Mouse (Mus musculus) brain, embryonic 18.5 days (tissue): Measurements from ENCODE around the gene Mboat2.

Experiments used
- DNase-seq: peaks from one replicate; pipeline ENCODE4 v3.0.0-alpha.2; 2012; ENCODE audit warnings: low read depth, low spot score

Mboat2 gene

DNA sequence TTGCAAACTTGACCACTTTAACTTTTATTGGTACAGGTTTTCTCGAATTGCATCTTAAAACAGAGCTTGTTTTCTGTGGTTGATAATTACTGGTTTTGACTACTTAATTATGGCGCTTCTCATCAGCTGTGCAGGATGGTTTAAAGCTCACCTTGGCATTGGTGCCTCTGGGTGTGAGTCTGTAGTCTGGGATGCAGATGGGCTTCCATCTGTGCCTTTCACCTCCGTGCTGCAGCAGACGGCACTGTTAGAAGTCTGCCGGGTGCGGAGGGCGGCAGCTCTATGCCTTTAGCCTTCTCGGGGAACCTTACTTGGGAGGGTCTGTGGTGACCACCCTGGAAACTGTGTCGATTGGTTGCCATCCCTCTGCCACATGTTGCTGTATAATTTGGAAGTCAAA is 29.8 kb downstream of the Mboat2 start:
- no peak for DNase-seq

DNA sequence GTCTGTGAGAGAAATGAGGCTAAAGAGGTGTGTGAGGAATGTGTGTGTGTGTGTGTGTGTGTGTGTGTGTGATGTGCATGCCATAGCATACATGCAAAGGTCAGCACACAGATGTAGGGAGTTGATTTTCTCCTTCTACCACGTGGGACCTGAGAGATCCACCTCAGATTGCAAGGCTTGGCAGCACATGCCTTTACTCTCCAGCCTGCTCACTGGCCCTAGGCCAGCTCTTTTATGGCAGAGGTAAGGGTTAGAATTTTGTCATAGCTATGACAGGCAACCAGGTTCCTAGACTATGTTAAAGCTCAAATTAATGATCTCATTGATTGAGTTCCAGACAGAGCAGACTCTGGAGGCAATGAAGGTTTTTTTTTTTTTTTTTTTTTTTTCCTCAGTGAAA is 33.1 kb downstream of the Mboat2 start:
- no peak for DNase-seq

DNA sequence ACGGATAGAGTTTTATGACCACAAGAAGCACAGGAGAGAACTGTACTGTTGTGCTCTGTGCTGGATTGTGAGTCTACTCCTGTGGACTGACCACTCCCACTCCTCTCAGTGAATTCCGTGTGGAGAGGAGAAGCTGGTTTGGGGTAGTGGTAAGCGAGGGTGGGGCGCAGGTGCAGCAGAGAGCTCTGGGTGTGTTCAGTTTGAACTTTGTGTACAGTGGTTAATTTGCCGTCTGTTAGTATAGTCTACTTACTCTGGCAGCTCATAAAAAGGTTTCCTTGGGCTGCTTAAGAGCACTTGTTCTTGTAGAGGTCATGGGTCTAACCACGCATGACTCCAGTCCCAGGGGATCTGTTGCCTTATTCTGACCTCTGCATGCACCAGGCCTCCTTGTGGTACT is 36.0 kb downstream of the Mboat2 start:
- no peak for DNase-seq

DNA sequence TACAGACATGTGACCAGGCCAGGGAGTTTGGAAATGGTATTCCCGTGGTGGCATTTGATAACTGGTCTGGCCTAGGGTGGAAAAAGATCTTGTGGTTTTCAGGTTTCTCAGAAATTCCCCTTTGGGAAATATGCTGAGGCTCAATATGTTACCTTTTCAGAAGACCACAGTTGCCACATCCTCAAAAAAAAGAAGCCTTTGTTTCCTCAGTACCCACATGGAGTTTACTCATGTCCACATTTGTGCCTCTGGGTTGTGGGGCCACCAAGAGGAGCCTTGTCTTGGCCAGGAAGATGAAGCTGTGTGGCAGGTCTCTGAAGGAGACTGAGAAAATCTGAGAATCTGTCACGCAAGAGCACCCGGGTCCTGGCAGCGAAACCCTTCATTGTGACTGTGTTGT is 38.0 kb downstream of the Mboat2 start:
- DNase-seq = no peak

DNA sequence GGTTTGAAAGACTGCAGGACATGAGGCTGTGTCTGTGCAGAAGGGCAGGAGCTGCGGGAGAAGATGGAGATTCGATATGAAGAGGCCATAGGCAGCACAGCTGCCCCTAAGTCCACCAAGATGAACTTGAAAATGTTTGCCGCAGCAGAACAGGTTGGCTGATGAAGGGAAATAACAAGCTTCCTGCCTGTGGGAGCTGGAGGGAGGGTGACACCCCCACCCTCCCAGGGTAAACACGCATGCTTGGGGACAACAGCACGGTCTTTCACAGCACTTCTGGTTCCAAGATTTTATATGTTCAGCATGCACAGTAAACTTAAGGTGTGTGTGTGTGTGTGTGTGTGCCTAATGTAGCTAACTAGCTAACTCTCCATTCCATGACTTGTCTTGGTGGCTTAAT is 38.6 kb downstream of the Mboat2 start:
- DNase-seq = no peak

DNA sequence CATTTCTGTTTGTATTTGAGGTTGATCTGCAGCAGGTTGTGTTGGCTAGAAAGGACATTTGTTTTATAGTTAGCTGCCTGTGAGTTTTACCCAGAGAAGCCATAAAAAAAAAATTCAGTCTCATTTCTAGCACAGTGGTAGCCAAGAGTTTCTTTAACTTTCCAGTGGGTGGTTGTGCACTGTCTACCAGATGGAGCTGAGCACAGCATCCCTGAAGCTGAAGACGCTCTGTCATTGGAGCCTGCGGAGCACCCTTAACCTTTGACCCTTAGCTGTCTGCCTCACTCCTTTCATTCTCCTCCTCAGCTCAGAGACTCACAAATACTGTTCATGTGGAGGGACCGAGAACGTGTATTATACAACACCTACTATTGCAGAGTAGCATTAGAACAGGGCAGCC is 40.2 kb downstream of the Mboat2 start:
- DNase-seq = no peak

DNA sequence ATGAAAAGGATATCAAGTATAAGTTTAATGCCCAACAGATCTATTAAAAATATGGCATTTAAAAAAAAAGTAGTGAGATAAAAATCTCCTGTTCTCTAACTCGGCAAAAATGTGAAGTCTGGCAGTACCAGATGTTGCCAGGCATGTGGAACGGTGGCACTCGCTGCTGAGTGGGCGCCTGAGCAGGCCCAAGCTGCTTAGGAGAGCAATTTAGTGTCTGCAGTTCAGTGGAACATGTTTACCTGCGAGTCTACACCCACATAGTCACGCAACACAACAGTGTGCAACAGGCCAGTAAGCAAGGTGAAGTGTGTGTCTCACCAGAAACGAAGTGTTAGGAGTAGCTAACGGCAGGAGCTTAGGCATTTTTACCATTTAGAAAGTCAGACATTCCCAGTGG is 41.6 kb downstream of the Mboat2 start:
- no peak for DNase-seq

DNA sequence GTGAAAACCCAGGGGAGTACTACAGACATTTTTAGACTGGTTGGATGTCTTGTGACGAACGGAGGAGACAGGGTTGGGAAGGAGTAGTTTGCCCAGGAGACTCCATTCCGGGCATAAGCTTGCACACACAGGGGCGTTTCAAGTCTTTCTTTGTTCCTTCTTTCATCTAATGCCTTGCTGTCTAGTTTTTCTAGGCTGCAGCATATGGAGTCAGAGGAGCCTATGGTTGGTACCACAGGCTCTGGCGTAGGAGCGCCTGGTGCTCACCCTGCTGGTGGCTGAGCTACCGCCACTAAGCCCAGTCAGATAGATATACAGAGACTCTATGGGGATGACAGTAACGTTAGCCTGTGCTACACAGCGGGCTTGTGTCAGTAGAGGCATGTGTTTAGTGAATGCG is 42.0 kb downstream of the Mboat2 start:
- DNase-seq = no peak

DNA sequence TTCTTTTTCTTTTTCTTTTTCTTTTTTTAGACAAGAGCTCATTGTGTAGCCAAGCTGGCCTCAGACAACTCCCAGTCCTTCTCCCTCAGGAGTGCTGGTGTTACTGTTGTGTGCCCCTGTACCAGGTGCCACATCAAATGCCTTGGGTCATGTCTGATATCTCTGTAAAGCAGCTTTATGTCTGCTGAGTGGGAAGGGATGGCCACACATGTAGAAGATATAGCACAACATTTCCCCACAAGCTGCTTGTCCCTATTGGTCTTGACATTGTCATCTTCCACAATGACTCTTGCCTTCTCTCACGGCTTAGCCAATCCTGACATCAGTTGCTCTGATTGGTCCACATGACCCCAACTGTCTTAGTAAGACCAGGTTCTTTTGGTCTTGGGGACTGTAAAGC is 45.2 kb downstream of the Mboat2 start:
- no peak for DNase-seq

DNA sequence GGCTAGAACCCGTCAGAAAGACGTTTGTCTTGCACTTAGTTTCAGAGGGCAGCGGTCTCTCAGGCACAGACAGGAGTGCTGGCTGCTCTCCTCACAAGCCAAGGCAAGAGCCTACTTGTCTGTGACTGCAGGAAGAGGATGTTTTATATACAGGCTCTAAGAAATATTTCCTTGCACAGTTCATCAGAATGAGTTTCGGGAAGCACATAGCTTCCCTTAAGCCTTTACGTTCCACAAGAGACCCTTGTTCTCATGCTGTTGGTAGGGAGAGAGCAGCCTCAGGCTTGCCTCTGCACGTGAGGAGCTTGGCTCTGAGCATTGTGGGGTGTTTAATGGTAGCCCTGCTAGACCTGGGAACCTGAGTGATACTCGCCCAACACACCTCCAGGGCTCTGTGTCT is 46.6 kb downstream of the Mboat2 start:
- no peak for DNase-seq

DNA sequence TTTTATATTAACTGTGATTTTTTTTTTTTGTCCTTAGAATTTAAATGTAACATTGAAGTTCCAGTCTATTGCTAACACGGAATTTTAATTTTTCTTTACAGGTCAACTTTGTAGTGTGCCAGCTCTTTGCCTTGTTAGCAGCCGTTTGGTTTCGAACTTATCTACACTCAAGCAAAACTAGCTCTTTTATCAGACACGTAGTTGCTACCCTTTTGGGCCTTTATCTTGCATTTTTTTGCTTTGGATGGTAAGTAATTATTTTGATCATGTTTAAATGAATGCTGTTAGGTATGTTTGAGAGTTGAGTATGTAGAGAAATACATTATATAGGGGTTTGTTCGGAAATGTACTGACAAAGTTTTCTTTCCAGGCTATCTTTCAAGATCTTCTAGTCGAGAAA is 47.4 kb downstream of the Mboat2 start:
- DNase-seq = no peak

DNA sequence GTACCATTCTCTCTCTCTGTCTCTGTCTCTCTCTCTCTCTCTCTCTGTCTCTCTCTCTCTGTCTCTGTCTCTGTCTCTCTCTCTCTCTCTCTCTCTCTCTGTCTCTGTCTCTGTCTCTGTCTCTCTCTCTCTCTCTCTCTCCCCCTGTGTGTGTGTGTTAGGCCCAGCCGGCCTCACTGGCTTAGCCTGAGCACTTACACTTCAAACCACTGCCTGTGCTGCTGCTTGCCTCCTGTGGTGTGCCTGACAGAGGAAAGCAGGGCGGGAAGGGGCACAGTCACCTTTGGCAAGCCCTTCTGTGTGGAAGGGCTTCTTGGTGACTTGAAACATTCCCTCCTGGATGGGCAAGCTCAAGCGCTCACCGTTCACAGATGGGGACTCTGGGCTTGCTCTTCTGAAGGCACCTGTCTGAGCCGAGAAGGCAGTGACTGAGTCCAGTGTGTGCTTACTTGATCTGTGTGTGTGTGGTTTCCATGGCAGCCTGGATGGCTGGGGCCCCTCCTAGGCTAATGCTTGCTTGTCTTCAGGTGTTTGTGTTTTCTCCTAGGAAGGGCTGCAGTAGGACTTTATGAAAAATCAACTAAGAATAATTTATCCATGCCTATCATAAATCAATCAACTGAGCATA is 48.2 kb downstream of the Mboat2 start:
- DNase-seq = no peak

DNA sequence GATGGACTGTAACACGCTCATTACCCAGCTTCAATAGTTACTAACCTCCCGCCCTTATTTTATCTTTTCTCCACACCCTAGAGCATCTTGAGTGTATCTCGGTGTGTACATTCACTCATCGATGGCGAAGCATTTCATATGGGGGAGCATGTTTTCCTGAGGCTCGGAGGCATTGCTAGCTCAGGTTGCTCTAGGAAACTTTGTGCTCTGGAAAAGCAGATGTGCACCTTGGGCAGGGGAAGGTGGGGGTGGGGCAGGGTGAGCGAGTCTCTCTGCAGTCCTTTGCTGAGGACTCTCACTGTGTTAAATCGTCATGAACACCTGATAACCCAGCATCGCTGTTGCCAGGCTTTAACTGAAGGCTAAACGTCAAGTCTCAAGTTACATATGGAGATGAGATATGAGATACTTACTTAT is 48.9 kb downstream of the Mboat2 start:
- DNase-seq = no peak

DNA sequence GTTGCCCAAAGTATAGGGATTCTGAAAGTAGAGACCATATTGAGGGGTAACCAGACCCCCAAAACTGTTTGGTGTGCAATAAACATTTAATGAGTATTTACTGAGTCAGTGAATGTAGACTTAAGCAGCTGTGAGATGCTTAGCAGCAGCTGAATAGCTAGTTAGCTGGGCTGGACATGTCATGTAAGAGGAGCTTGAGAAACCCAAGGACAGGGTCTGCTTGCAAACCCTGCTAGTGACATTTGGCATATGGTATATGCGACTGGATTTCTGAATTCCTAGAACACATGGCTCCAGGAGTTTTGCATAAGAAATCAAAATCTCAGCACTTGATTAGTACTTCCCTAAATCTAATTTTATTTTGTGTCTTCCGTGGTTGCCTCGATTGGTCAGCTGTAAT is 52.6 kb downstream of the Mboat2 start:
- no peak for DNase-seq

DNA sequence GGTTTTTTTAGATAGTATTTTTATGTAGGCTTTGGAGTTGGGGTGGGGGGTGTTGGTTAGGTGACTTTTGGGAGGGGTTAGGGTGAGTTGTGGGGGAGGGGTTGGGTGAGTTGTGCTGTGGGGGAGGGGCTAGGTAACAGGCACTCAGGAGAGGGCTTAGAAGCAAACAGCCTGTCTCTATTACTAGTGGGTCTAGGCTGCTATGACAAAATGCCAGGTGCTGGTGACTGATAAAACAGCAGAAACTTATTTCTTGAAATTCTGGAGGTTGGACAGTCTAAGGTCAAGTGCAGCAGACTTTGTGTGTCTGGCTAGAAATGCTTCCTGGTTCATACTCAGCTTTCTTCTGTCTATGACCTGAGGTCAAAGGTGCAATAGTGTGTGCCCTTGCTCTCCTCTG is 56.1 kb downstream of the Mboat2 start:
- DNase-seq = no peak

DNA sequence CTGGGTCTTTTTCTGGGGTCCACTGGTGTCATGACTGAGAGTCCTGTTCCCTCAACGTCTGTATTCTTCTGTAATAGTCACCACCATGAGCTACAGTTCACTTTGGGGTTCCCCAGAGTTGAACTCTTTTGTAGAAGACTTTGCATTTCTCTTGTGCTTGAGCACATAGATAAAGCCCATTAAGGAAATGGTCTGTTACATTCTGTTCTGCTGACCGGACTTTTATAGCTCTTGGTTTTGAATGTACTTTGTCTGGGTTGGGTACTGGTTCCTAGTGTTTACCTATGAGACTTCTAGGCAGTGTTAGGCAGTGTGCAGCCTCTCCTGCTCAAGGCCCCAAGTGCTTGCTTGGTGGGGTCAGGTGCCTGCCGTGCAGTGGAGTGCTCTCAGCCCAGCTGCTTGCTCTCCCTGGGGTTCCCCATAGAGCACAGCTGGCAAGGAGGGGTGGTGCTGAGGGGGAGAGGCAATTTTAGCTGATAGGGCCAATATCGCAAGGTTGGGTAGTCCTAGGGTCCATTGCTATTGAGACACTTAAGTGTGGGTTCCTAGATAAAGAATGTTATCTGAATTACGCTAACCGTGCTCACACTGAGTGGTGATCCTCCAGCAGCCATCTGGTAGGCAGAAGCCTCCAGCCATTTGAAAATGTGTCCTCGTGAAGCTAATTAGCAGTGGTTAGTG is 58.8 kb downstream of the Mboat2 start:
- no peak for DNase-seq

DNA sequence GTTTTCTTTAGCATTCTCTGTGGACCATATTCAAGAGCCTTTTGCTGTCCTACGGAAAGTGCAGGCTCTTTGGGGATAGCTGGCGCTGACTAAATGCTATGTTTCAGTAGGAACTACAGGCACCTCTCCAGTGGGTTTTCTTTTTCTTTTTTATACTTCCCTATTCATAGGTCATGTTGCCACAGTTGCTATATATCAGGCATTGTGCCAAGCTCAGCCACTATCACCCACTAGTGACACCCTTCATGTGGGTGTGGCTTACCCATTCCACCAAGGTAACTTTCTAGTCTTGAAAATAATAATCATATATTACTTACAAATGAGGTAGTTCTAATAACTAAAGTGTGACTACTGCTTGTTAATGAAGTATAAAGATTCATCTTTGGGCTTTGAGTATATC is 59.5 kb downstream of the Mboat2 start:
- no peak for DNase-seq

DNA sequence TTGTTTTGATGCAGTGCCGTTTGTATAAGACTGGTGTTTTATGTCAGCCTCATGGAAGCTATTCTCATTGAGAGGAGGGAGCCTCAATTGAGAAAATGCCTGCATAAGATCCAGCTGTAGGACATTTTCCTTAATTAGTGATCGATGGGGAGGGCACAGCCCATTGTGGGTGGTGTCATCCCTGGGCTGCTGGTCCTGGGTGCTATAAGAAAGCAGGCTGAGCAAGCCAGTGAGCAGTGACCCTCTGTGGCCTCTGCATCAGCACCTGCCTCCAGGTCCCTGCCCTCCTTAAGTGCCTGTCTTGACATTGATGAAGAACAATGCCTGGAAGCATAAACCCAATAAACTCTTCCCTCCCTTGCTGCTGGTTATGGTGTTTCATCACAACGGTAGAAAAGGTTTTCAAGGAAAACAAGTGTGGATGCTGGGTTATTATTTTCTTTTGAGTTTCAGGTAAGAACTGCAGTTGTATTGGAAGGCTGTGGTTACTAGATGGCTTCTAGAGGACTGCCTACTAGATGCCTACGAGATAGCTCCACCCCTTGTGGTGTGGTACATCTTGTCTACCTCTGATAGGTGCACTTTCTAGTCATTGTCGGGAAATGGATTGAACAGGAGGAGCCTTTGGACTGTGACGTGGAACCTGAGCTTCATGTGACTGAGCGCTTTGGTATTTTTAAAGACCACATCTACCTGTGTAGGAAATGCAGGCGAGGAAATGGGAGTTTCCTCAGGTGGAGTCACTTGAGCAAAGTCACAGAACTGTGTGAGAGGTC is 60.2 kb downstream of the Mboat2 start:
- DNase-seq = no peak

DNA sequence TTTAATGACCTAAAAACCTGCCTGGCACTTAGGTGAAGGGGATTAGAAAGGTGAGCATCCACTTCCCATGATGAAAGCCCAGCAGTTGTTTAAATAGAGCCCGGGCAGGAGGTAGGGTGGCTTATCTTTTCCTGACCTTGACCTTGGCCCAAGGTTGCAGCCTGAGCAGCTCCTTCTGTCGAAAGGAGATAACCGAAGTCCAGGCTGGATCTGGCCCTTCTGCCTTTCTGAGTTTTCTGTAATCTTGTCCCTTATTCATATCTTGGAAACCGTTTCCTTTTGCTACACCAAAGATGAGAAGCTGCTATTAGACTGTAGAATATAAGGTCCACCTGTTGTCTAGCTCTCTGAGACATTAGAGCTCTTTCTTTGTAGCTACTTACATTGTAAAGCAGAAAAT is 61.9 kb downstream of the Mboat2 start:
- no peak for DNase-seq

DNA sequence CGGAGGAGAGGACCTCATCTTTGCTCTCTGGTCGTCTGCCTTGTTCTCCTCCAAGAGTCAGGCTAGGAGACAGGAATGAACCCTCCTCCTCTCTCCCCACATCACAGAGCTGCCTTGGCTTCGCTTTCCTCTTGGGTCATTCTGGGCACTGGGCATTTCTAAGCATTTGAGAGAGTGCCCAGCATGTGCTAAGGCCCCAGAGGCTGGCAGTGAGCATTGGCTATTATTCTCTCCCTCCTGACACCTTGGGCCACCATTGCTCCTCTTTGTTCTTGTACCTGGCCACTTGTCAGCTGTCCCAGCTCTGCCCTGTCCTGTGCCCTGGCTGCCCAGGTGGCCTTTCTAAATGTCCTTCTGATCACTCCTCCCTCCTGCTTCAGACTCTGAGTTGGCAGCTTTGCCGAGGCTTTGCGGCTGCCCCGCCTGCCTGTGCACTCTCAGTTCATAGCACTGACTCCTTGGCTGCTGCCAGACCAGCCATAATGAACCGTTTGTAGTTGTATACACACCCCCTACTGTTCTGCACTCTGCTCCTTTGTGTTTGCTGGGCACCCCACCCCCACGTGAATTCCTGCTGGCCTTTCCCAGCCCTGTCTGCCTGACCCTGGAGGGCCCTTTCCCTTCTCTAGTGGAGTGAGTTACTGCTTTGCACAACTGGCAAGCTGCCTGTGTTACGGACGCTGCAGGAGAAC is 63.2 kb downstream of the Mboat2 start:
- no peak for DNase-seq

DNA sequence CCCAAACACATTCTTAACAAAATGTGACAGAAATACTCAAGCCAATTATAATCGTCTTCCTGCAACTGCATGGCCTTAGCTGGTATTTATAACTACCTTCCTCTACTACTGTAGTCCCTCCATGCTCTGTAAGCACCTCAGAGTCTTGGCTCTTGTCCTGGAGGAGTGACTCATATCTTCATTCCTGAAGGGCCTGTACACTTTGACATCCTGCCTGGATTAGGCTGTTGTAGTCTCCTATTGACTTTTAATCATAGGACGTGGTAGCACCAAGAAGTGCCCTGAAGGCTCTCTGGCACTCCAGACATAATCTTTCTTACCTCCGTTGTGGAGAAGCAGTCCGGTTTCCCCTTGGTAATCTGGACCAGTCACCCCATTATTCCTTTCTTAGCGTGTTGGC is 64.7 kb downstream of the Mboat2 start:
- DNase-seq = no peak

DNA sequence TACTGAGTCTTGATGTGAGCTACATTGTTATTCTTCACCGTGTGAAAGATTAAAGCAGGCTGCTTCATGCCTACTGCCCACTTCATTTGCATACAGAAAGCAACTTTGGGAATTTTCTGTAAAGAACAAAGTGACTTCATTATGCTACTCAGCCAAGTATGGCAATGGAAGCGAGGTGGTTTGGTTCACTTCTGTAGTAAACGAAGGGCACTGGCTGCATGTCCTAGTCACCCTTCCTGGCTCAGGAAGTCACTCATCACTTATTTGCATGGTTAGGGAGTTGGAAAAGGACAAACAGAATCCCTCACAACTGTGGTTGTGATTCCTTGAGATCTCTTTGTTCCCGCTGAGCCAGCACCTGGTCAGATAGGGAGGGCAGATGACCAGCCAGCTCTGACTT is 66.7 kb downstream of the Mboat2 start:
- DNase-seq = no peak

DNA sequence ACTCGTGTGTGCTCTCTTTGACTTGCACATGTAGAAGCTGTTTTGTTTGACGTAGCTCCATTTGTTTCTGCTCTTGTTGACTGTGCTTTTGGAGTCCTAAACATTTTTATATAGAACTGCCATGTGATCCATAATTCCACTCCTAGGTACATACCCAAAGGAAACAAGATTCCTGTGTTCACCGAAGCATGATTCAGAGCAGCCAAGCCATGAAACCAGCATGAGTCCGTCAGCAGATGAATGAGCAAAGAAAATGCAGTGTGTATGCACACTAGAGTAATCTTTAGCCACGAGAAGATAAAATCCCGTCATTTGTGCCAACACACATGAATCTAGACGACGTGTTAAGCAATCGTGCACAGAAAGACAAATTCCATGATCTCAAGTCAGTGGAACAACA is 67.5 kb downstream of the Mboat2 start:
- DNase-seq = no peak
